Mouse (Mus musculus): ENCODE measurements around the gene Prpf6. TPM values are rescaled to one million over a fixed set of nuclear protein-coding genes. Genes with fewer than 3 reads are reported as not detected.
A peak's percentile ranks its signal among the peaks of the same experiment; 100 is the strongest.

Prpf6 gene
- polyA plus RNA-seq, 1 experiment from 2014 or later: 77.0 TPM

DNA sequence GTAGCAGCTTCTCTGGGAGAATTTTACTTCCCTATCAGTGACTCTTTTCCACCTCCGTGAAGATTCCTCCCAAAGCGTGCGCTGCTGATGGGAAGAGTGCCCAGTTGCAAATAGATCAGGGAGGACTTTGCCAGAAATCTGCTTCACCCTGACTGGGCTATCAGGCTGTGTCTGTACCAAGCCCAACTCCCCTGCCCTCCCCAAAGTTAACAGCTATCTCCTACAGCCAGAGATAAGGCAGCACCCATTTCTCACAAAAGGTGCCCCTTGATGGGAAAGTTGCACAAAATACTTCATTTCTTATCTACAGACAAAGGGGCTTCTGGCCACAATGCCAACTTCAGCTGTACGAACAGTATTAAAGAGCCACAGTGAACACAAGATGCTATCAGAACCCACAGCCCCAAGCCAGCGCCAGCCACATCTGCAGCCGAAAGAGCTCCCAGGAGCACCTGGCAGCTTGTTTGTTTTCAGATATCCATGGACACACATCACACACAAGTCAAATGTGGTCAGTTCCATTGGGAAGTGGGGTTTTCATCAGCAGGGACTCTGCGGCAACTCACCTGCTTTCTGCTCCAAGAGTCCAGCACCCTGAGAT, 13.6 kb upstream of the Prpf6 start:
- no peak overlapping the region for H3K4me3 ChIP-seq (ENCODE audit: low read depth, low read length)
- no peaks in the 10 kb centered on the region for H3K36me3 ChIP-seq (ENCODE audit: control insufficient read depth, insufficient read depth, low read length)
- H3K9ac ChIP-seq (ENCODE audit: low read length): no peak overlapping the region
- WGBS: 83% methylated on average over 7 of the region's 7 CpGs
- ATAC-seq (ENCODE audit: low FRiP score) (no peak), DNase-seq (ENCODE audit: low spot score, missing footprints) (no peak)
- peaks cover 6% of the 10 kb centered on the region for H3K4me1 ChIP-seq (ENCODE audit: control insufficient read depth, insufficient read depth, low read length)
- no peak overlapping the region for H3K27ac ChIP-seq (ENCODE audit: low read depth, low read length)
- no peak overlapping the region for H3K4me2 ChIP-seq
- H3K27me3 ChIP-seq (ENCODE audit: control insufficient read depth, insufficient read depth, low read length): no peaks in the 10 kb centered on the region
- no peaks in the 10 kb centered on the region for H3K9me3 ChIP-seq (ENCODE audit: control insufficient read depth, low read length)

DNA sequence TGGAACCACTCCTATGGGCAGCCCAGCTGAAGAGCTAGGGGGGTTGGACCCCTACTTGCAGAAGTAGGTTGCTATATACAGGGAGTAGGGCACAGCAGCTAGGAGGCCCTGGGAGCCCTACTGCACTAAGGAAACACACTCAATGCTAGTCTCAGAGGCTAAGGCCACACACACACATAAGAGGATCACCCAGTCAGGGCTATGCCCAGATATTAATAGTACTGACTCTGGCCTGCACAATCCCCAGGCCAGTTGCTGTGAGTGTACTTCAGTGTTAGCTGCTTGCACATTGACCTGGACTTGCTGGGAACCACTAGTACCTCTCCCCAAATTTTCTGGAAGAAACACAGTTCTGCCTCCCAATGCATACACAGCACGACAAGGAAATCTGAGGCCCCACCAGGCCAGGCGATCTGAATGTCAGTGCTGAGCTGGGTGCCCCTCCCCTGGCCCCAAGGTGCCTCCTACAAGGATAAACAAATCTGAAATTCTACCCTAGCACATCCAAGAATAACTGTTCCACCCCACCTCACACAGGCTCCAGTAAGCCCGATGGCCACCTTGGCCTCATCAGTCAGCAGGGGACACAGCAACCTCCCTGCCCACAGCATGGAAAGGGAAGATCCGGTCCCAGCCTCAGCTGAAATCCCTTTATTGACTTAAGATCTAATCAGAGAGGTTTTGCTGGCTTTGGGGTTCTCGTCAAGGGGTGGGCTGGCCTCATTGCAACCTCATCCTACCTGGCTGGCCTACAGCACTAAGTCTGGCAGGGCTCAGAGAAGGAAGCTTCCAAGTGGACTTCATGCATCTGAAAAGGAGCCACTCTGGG, 12.7 kb upstream of the Prpf6 start:
- no peak overlapping the region for H3K9ac ChIP-seq (ENCODE audit: low read length)
- ATAC-seq (ENCODE audit: low FRiP score): no peak
- 82% methylated on average over 5 of the region's 5 CpGs for WGBS

DNA sequence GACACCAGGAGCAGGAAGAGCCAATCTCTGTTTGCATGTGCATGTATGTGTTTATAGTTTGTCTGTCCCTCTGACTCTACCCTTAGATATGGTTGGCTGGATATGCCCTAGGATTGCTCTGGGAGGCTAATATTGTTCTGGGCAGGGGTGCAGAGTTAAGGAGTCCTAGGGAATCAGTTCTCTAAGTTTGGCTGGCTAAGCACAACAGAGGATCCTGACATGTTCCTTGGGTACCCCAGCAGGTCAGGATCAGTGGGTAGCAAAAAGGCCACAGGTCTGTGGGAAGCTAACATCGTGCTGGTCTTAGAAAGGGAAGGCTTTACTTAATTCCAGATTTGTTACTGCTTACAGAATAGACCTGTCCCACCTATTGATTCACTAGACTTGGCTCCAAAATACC, 12.0 kb upstream of the Prpf6 start:
- H3K27ac ChIP-seq (ENCODE audit: low read depth, low read length): no peak overlapping the region
- no peak overlapping the region for H3K4me2 ChIP-seq
- DNase-seq (ENCODE audit: low spot score, missing footprints) (no peak), ATAC-seq (ENCODE audit: low FRiP score) (no peak)
- H3K27me3 ChIP-seq (ENCODE audit: control insufficient read depth, insufficient read depth, low read length): no peaks in the 10 kb centered on the region
- WGBS: 96% methylated on average over 1 of the region's 1 CpGs
- no peak overlapping the region for H3K9ac ChIP-seq (ENCODE audit: low read length)
- no peak overlapping the region for H3K4me3 ChIP-seq (ENCODE audit: low read depth, low read length)
- H3K36me3 ChIP-seq (ENCODE audit: control insufficient read depth, insufficient read depth, low read length): peaks cover 3% of the 10 kb centered on the region
- H3K4me1 ChIP-seq (ENCODE audit: control insufficient read depth, insufficient read depth, low read length): peaks cover 6% of the 10 kb centered on the region
- H3K9me3 ChIP-seq (ENCODE audit: control insufficient read depth, low read length): no peaks in the 10 kb centered on the region

More for the DNA sequence above, 12.7 kb upstream of the Prpf6 start:
- Histone ChIP-seq H3K27me3 (ENCODE audit: control insufficient read depth, insufficient read depth, low read length) (no peaks in the 10 kb centered on the region), H3K36me3 (ENCODE audit: control insufficient read depth, insufficient read depth, low read length) (no peaks in the 10 kb centered on the region), H3K4me3 (ENCODE audit: low read depth, low read length) (no peak overlapping the region), H3K27ac (ENCODE audit: low read depth, low read length) (no peak overlapping the region), H3K4me2 (no peak overlapping the region), H3K4me1 (ENCODE audit: control insufficient read depth, insufficient read depth, low read length) (peaks cover 6% of the 10 kb centered on the region), H3K9me3 (ENCODE audit: control insufficient read depth, low read length) (no peaks in the 10 kb centered on the region)
- DNase-seq (ENCODE audit: low spot score, missing footprints): no peak

DNA sequence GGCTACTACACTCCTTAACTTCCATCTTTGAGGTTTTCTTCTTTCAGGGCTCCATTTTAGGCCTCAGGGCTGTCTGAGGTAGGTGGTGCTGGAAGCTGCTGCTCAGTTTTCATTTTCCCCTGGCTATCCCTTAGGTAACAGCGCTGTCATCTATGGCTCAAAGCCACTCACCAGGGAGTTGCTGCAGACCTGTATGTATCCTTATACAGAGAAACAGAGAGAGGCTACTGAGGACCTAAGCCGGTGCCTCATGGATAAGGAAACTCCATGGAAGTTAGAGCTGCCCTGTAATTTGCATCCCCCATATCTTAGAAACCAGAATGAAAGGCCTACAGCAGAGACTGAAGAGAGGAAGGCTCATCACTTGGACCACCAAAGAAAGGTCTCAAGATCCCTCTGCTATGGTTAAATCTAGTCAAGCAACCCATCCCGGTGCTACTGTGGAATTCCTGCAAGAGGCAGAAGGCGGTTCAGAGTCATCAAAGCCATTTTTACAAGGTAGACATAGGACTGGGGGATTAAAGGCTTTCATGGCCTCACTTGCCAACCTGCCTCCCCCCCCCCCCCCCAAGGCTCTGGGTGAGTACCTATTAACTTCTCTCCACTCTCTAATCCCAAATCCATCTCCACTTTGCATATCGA, 11.4 kb upstream of the Prpf6 start:
- H3K27ac ChIP-seq (ENCODE audit: low read depth, low read length): no peak overlapping the region
- WGBS: 82% methylated on average over 5 of the region's 5 CpGs
- H3K4me1 ChIP-seq (ENCODE audit: control insufficient read depth, insufficient read depth, low read length): peaks cover 6% of the 10 kb centered on the region
- ATAC-seq (ENCODE audit: low FRiP score): no peak
- H3K36me3 ChIP-seq (ENCODE audit: control insufficient read depth, insufficient read depth, low read length): peaks cover 4% of the 10 kb centered on the region
- H3K9ac ChIP-seq (ENCODE audit: low read length): peak overlapping the region; percentile 90
- H3K4me3 ChIP-seq (ENCODE audit: low read depth, low read length): peak overlapping the region; percentile 79
- no peaks in the 10 kb centered on the region for H3K9me3 ChIP-seq (ENCODE audit: control insufficient read depth, low read length)
- no peaks in the 10 kb centered on the region for H3K27me3 ChIP-seq (ENCODE audit: control insufficient read depth, insufficient read depth, low read length)
- no peak for DNase-seq (ENCODE audit: low spot score, missing footprints)
- peak overlapping the region; percentile 95 for H3K4me2 ChIP-seq

DNA sequence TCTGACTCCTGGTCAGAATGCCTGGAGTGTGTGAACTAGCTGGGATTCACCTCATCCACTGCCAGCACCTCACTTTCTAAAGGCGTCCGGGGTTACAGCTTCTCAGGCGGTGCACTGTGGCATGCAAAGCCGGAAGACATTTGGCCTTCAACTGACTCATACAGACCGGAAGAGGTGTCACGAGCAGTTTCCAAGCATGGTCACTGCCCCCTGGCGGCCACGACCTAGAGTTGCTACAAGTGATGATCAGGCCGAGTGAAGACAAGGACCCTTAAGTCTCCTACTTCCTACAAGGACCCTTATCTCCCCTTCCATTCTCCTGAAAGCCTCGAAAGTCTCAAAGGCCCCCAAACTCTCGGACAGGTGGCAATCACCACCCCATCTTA, 10.7 kb upstream of the Prpf6 start:
- under 1% methylated on average over 11 of the region's 11 CpGs for WGBS

DNA sequence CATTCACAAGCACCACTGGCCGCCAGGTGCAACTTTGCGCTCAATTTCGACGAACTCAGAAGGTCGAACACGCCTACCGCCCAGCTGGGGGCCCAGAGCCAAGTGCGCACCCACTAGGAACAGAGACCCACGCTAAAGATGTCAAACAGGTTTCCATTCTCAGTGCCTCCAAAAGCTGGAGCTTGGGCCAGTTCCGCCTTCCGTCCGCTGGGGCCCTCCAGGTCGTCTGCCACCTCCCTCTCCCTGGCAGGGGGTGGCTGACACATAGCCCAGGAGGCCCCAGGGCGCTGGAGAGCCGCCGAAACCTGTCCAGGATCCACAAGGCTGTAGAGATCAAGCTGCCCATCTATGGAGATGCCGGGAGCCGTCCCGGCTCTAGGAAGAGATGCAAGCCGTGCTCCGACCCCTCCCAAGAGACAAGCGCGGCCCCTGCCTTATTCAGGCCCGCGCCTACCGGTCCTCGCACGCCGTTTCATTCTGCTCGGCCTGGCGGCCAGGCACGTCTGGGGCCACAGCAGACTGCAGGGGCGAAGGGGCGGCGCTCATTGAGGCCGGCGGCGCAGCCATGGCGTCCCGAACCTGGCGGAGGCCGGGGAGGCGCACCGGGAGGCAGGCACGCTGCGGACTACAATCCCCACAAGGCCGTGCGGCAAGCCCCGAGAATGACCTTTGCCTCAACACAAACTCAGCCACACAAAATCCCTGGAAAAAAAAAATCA, 10.1 kb upstream of the Prpf6 start:
- Histone ChIP-seq H3K27ac (ENCODE audit: low read depth, low read length) (peak overlapping the region; percentile 85), H3K4me3 (ENCODE audit: low read depth, low read length) (peak overlapping the region; percentile 79), H3K36me3 (ENCODE audit: control insufficient read depth, insufficient read depth, low read length) (peaks cover 10% of the 10 kb centered on the region), H3K4me2 (peak overlapping the region; percentile 95), H3K4me1 (ENCODE audit: control insufficient read depth, insufficient read depth, low read length) (peaks cover 6% of the 10 kb centered on the region), H3K9ac (ENCODE audit: low read length) (peak overlapping the region; percentile 90), H3K9me3 (ENCODE audit: control insufficient read depth, low read length) (no peaks in the 10 kb centered on the region), H3K27me3 (ENCODE audit: control insufficient read depth, insufficient read depth, low read length) (no peaks in the 10 kb centered on the region)
- WGBS: under 1% methylated on average over 49 of the region's 49 CpGs
- DNase-seq (ENCODE audit: low spot score, missing footprints): peak; percentile 98
- ATAC-seq (ENCODE audit: low FRiP score): peak; percentile 87

More for the DNA sequence above, 10.7 kb upstream of the Prpf6 start:
- Histone ChIP-seq H3K9me3 (ENCODE audit: control insufficient read depth, low read length) (no peaks in the 10 kb centered on the region), H3K27ac (ENCODE audit: low read depth, low read length) (peak overlapping the region; percentile 85), H3K4me3 (ENCODE audit: low read depth, low read length) (peak overlapping the region; percentile 79), H3K27me3 (ENCODE audit: control insufficient read depth, insufficient read depth, low read length) (no peaks in the 10 kb centered on the region), H3K4me2 (peak overlapping the region; percentile 95), H3K4me1 (ENCODE audit: control insufficient read depth, insufficient read depth, low read length) (peaks cover 6% of the 10 kb centered on the region), H3K36me3 (ENCODE audit: control insufficient read depth, insufficient read depth, low read length) (peaks cover 9% of the 10 kb centered on the region), H3K9ac (ENCODE audit: low read length) (peak overlapping the region; percentile 90)
- DNase-seq (ENCODE audit: low spot score, missing footprints): peak; percentile 96
- peak; percentile 78 for ATAC-seq (ENCODE audit: low FRiP score)

DNA sequence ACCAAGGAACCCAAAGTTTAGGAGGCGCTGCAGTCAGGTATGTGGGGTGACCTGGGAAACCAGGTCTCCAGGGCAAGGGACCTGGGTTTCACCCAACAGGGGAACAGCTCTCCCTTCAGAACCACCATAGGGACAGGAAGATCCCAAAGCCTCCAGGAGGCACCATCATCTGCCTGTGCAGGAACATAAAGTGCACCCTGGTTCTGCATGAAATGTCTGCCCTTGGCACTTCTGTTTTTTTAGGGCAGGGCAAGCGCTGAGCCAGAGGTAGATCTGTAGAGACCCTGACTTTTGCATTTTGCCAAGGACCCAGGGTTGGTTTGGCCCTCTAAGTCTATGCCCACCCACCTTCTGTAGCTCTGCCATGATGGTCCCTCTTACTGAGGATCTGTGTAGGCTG, 9.3 kb upstream of the Prpf6 start:
- no peaks in the 10 kb centered on the region for H3K27me3 ChIP-seq (ENCODE audit: control insufficient read depth, insufficient read depth, low read length)
- DNase-seq (ENCODE audit: low spot score, missing footprints): no peak
- ATAC-seq (ENCODE audit: low FRiP score): no peak
- H3K4me2 ChIP-seq: peak overlapping the region; percentile 95
- H3K9me3 ChIP-seq (ENCODE audit: control insufficient read depth, low read length): no peaks in the 10 kb centered on the region
- peak overlapping the region; percentile 79; the same call in 1 of the 2 replicates for H3K4me3 ChIP-seq (ENCODE audit: low read depth, low read length)
- H3K9ac ChIP-seq (ENCODE audit: low read length): no peak overlapping the region
- H3K4me1 ChIP-seq (ENCODE audit: control insufficient read depth, insufficient read depth, low read length): peaks cover 6% of the 10 kb centered on the region
- H3K27ac ChIP-seq (ENCODE audit: low read depth, low read length): no peak overlapping the region
- peaks cover 17% of the 10 kb centered on the region for H3K36me3 ChIP-seq (ENCODE audit: control insufficient read depth, insufficient read depth, low read length)
- 63% methylated on average over 2 of the region's 2 CpGs for WGBS

DNA sequence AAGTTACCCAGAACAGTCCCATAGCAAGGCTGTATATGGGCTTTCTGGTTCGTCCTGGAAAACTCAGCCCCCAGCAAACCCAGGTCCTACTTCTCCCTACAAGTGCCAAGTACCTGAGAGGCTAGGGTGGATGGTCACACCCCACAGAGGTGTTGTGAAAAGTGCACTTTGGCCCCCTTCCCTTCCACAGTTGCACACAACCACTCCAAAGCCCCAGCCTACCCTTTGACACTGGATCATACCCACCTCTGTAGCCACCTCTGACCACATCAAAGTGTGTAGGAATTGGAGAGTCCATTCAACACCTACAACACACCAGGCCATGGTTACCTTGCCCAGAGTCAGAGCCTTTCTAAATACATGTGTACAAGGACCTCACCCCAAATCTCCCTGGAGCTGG, 8.7 kb upstream of the Prpf6 start:
- DNase-seq (ENCODE audit: low spot score, missing footprints) (no peak), ATAC-seq (ENCODE audit: low FRiP score) (no peak)
- no peak overlapping the region for H3K9ac ChIP-seq (ENCODE audit: low read length)
- H3K36me3 ChIP-seq (ENCODE audit: control insufficient read depth, insufficient read depth, low read length): peaks cover 20% of the 10 kb centered on the region
- 86% methylated on average over 1 of the region's 1 CpGs for WGBS
- H3K4me1 ChIP-seq (ENCODE audit: control insufficient read depth, insufficient read depth, low read length): peaks cover 6% of the 10 kb centered on the region
- no peak overlapping the region for H3K27ac ChIP-seq (ENCODE audit: low read depth, low read length)
- no peak overlapping the region for H3K4me3 ChIP-seq (ENCODE audit: low read depth, low read length)
- no peaks in the 10 kb centered on the region for H3K27me3 ChIP-seq (ENCODE audit: control insufficient read depth, insufficient read depth, low read length)
- no peak overlapping the region for H3K4me2 ChIP-seq
- H3K9me3 ChIP-seq (ENCODE audit: control insufficient read depth, low read length): no peaks in the 10 kb centered on the region
